Mouse (Mus musculus) adrenal gland, adult 8-10 months (tissue): ENCODE results near the gene Fundc2. TPM values are rescaled to one million over a fixed set of nuclear protein-coding genes. Genes with fewer than 3 reads are reported as not detected.
A peak's percentile ranks its signal among the peaks of the same experiment; 100 is the strongest.

Source experiments
- DNase-seq: peaks from one replicate; pipeline ENCODE4 v3.0.0; 2022
- total RNA-seq, 4 experiments: library from RNA; stranded (reverse); gene quantifications; 2 replicates each; pipeline ENCODE4 v1.2.4; 2022

Gene Fundc2
- 100 to 1,000 TPM in 1 of 4 experiments, 10 to 100 TPM in 3; 71.5 to 114 (median 80.3) TPM for total RNA-seq

DNA sequence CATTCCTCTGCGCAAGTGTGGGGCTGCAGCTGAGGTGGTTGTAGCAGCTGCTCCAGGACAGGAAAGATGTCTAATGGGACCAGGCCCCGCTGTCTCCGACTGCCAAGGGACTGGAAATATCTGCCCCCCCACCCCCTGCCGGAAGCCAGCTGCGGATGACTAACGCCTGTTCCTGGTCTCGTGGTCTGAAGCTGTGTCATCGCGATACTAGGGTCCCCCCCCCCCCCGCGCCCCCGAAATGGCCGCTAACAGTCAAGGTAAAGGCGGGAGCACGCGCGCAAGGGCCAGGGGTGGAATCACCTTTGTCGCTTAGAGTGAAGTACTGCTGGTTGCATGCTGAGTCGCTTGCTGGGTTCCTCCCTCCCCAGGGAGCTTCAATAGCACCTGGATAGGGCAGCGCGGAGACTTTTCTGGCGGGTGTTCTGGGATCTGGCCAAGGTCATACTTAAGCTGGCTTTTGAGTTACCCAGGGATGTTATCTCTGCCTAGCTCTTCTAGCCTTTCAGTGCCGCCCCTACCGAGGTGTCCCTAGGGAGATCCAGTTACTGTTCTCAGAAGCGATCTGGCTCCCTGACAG is at the start of gene Fundc2, which contains the start of gene F8:
Fundc2 (plus strand) TSS at position 205 of the 577 bp plus-strand sequence.
F8 (minus strand) TSS at position 421 of the 577 bp plus-strand sequence.
- peak; percentile 45 for DNase-seq

DNA sequence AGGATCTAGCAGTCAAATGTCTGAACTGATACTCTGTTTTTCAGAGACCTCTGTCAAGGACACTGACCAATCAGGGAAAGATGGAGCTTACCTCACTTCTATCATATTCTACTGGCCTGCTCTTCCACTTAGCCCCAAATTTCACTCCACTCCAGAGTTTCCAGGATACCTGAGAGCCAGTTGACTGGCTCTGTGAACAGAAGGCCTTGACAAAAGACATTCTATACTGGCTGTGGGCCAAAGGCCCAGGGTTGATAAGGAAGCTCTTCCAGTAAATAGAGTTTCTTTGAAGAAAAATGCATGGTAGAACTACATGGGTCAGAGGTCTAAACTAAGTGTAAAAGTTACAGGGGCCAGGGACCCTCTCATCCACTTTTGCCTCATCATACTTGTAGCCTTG is 12.0 kb upstream of the Fundc2 start:
- peak; percentile 25 for DNase-seq

DNA sequence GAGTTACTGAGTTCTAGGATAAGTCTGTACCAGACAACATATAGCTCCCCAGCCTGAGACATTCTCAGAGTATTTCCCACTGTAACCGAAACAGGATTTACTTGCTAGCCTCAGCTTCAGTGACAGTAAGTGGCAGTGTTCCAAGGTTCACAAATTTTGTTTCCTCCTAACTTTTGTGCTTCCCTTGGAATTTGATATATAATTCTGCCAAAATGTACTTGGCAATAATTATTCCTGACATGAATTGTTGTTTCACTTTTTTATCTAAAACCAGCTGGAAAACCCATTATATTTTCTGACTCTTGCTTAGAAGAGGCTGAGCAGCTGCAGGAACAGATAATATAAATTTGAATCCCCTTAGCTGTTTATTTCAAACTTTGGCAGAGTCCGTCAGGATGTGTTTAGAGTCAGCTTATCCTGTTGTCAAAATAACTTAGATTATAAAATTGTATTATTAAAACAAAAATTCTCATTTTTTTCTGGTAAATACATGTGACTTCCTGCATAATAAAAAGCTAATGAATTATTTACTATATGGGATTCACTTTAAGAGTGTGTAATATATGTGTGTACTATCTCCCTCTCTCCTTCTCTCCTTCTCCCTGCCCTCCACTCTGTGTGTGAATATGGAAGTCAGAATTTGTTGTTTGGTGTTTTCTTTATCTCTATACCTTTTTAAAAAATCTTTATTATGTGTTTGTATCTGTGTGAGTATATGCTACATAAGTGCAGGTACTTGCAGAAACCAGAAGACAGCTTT is 9.4 kb upstream of the Fundc2 start:
- DNase-seq, result no peak

DNA sequence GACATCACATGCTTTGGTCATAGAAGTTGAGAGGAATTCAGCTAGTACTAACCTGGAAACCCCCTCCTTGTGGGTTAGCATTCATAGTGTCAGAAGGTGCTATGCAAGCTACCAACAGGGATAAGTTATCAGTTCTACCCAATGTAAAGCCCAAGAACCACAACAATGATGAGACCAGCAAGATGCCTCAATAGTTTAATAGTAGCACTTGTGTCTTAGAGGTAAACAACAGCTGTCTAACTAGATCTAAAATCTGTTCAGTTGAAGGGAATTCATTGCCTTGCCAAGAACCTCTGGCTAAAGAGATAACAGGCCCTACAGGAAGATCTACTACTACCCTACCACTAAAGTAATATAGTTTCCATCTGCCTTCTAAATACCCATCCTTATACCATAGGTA is 5.4 kb upstream of the Fundc2 start:
- DNase-seq, result no peak

DNA sequence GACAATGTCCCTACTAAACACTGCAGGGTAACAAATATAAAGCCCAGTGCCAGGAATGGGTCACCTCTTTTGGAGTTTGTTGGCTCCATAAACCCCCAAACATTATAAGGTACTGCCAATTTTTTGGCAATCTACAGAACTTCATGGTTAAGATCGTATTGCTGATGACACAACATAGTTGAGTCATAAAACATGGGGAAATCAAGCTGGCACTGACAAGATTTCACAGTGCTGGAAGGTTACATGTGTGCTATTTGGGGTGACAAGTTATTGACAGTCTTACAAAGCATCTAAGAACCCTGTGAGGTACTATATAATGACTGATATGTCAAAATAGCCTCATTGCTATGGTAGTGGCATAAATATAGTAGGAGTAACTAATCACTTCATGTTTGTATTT is 1.0 kb upstream of the Fundc2 start:
- DNase-seq, result no peak

DNA sequence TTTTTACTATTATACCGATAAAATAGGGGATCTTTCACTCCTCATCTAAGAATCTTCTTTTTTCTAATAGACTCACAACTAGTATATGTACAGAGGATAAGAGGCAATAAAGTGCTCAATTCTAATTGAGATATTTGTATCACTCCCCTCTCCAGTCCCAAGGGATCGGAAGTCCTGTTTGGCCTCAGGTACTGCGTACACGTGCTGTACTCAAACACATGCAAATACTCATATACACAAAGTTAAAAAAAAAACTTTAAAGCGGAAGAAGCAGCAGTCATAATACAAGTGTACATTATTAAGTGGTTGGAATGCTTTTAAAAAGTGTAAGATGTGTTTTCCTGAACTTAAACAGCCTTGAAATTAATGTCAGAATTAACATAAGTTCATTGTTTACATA is 500 bp upstream of the Fundc2 start:
- no peak for DNase-seq

DNA sequence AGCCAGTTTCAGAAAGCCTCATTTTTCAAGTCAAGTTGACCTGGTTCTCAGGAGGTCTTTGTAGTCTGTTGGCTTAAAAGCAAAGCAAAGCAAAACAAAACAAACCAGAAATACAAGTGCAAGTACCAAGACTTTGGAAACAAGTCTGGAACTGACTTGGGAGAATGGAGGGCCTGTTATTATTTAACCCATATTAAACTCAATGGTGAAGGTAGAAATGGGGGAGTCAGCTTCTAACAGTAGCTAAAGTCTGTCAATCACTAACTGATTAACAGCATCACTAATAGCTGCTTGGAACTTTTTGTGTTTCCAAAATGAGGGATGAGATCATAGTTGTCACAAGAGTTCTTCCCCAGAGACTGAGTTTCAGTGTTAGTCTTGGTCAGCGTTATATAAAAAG is 17.3 kb downstream of the Fundc2 start:
- DNase-seq, result no peak

DNA sequence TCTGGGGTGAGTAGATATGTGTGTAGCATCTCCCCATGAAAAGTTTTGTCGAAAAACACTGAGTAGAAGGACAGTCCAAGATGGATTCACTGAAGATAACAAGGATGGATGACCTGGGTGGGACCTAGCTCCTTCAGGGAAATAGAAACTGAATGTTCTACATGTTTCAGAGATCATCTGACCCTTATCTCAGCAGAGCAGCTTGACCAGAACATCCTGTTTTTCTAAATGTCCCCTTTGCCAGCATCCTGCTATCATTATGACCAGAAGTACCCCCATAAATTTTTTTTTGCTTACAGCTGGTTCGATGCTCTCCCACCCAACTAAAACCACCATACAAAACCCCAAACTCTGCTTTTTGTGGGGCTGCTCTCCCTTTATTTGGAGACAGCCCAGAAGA is 20.5 kb downstream of the Fundc2 start:
- DNase-seq, result no peak

DNA sequence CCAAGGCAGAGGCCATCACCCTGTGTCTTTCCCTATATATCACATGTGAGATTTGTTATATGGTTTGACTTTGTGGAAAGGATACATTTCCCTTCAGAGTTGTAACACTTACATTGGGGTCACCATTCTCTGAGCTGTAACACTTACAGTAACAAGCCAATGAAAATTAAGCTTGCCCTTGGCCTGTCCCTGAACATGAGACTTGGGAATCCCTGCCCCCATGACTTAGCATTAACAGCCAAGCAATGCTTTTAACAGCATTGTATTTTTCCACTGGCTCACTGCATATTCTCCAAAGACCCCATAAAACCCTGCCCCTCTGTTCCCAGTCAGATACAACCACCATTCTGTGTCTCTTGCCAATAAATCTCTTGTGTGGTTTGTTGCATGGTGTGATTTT is 21.2 kb downstream of the Fundc2 start:
- DNase-seq, result no peak

DNA sequence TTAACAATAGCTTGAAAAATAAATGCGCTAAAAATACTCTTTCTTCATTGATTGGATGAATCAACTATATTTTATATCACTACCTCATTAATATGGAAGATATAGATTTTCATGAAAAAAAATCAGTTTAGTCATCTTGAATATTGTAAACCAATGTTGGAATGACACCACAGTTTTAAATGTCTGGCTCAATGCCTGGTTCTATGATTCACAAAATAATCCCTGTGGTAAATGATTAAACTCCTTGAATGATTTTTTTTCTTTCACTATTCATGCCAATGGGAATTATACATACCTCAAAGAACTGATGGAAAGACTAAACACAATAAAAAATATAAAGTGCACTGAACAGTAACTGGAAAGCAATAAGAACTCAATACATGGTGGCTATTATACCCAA is 27.5 kb downstream of the Fundc2 start:
- no peak for DNase-seq

DNA sequence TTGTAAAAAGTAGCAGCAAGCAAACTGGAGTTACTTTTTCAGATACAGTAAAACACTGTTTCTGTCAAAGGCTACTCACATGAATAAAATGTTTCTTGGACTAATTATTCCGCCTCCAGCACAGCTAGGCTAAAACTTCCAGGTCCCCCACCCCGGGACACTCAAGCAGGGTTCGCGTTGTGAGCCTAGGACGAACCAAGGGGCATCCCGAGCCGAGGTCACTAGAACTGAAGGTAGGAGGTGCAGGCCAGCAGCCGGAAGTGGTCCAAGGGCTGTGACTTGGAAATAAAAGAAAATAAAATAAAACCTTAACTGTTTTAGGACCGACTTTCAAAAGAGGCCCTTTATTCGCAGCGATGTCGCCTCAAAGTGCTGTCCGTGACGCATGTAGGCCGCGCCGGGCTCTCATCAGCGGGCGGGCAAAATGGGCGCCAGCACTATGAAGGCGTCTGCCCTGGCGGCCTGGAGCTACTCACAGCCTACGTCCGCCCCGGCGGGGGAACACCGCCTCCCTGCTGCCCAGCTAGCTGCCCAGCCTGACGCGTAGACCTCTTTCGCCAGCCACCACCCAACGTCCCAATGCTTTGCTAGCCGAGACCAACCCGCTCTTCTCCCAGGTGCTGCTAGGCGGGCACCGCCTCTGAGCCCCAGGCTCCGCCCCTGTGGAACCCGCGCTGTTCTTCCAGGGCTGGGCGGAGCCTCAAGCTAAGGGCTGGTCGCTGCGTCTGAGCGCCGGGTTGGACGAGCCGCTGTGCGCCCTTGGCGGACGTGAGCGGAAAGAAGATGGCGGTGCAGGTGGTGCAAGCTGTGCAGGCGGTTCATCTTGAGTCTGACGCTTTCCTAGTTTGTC is 34.0 kb downstream of the Fundc2 start, which contains the start of the genes Cmc4, Mtcp1 and Brcc3:
Cmc4 (minus strand) TSS at position 649 of the 850 bp plus-strand sequence.
Mtcp1 (minus strand) TSS at position 653 of the 850 bp plus-strand sequence.
Brcc3 (plus strand) TSS at position 693 of the 850 bp plus-strand sequence.
- peak; percentile 87 for DNase-seq

Other genes starting within 250 kb of the Fundc2 start
- gene Smim9, start 218.6 kb upstream of the Fundc2 start, total RNA-seq, result 1 to 10 TPM in 1 of 4 experiments, under 1 TPM in 1, not detected in 2; 0.51 to 1.0 TPM
- gene F8, start 216 bp downstream of the Fundc2 start, total RNA-seq, result 10 to 100 TPM in 3 of 4 experiments, 1 to 10 TPM in 1; 6.8 to 14.8 (median 12.1) TPM
- gene Cmc4, start 34.2 kb downstream of the Fundc2 start, total RNA-seq, result 10 to 100 TPM; 11.1 to 12.9 (median 12.1) TPM
- gene Mtcp1, start 34.2 kb downstream of the Fundc2 start, total RNA-seq, result 10 to 100 TPM in 3 of 4 experiments, 1 to 10 TPM in 1; 7.6 to 17.4 (median 14.2) TPM
- gene Brcc3, start 34.2 kb downstream of the Fundc2 start, total RNA-seq, result 10 to 100 TPM; 24.0 to 32.5 (median 31.1) TPM
- gene Vbp1, start 131.9 kb downstream of the Fundc2 start, total RNA-seq, result 10 to 100 TPM; 41.8 to 62.4 (median 52.3) TPM
- 1 to 10 TPM; 1.3 to 2.1 (median 1.7) TPM for gene Rab39b, start 195.8 kb downstream of the Fundc2 start, total RNA-seq